Mouse (Mus musculus) cerebellum, adult 11 months (tissue): ENCODE measurements around the gene Nphp1.

ENCODE experiments used
- DNase-seq: peaks from one replicate; pipeline ENCODE4 v3.0.0; 2022

Nphp1 gene

DNA sequence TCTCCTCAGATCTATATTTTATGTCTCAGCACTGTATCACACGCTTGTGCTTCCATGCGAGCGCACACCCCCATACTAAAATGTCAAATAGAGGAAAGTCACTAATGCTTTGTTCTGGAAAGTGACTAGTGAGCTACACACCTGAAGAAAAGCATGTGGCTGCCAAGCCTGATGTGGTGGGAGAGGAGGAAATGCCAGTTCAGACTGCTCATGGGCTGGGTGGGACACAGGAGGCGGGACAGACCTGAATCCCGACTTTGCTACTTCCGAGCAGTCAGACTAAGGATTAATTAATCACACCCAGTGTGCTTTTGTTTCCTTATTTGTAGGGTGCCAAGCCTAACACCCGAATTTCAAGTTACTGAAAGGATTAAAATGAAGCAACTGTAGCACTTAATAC is 40.4 kb downstream of the Nphp1 start:
- no peak for DNase-seq

- no peak for DNase-seq
These were observed 46.1 kb downstream of the Nphp1 start for GRCm38 (mm10) chr2:127742637-127743036.

DNA sequence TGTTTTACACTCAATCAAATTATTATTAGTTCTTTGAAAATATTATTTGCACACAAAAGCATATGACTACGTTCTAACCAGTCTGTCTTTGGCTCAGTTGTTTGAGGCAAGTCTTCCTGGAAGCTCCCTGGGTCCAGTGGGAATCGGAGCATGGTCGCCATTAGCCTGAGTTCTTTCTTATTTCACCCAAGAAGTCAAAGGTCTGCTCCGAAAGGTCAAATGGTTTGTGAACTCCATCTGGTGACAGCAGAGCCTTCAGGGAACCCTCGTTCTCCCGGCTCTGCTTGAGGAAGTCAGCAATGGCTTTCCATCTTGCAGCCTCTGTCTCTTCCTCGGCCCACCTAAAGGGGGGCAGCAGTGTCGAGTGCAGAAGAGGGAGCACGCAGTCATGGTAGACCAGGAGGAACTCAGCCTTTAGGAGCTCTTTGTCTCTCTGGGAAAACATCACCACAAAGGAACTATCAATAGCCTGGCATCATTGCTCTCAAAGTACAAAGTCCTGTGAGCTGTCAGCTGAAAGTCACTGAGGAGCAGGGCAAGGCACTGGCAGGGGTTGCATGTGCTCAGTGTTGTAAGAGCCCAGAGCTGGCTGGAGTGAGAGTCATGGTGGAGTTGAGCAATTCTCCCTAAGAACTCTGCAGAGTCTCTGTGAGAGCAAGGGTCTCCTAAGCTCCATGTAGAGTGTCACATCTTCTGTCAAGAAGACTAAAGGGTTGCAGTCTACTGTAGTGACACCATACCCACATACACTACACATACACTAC is 47.8 kb downstream of the Nphp1 start:
- DNase-seq = no peak

- DNase-seq = no peak
These were observed 50.8 kb downstream of the Nphp1 start for GRCm38 (mm10) chr2:127737885-127738284.

DNA sequence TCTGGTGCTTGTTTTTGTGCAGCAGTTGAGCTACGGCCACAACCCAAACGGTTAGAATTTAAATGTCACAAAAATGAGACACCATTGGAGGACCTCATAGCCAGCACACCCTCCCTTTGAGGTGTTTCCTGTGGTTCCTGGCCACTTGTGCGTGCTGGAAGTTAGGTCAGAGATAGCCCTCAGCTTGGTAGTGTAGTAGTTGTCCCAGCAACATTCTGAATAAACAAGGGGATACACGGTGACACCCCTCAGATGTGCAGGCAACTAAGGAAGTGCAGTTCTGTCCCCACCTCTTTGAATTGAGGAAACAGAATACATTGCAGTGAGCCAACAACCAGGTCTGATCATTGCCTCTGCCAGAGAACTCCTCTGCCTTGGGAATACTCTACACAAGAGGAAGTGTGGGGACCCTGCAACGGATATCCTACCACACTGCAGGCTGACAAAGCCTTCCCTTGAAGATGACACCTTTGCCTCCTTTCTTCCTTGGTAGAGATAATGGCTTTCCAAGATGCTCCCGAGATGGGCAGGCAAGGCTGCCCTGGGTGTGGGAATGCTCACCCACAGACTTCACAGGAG is 52.0 kb downstream of the Nphp1 start:
- no peak for DNase-seq

DNA sequence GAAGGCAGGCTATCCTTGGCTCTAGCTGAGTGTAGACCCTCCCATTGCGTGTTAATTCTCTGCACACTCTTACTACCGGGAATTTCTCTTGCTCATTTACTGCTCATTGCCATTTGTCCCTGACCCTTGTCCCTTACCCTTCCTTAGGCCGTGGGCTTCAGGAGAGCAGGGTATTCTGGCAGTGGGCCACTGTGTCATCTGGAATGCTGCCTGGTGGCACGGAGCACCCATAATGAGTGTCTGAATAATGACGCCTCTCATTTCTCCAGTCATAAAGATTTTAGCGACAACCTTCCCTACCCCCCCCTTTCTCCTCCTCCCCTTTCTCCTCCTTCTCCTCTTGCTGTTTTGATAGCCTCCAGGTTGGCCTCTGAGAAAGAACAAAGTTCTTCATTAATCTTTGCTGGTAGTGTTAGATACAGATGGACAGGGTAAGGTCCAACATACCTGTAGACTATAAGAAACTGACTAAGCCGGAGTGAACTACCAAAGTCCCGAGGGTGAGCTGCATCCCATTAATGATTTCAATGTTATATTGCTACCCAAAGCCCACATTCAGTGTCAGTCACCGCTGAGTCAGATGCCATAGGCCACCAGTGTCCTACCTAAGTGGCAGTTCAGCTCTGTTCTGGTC is 53.1 kb downstream of the Nphp1 start:
- no peak for DNase-seq

- no peak for DNase-seq
These were observed 53.8 kb downstream of the Nphp1 start for GRCm38 (mm10) chr2:127734889-127735288.

GRCm38 (mm10) chr2:127730301-127730997 is 58.2 kb downstream of the Nphp1 start:
- no peak for DNase-seq

DNA sequence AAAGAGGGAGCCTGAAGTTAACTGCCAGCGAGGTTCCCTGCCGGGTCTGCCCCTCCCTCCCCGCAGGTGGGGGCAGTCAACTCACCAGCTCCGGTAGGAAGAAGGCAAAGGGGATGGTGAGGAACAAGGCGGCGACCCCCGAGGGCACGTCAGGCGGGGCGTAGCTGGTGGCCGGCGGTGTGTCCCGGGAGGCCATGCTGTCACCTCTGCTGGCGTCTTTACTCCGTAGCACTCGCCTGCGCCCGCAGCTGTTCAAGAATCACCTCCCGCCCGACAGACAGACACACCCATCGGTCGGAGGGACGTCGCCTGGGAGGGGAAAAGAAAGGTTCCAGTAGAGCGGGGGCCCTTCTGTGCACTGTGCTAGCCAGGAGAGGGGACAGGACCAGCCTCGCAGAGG is 59.0 kb downstream of the Nphp1 start, which contains the start of gene Mall:
Gene Mall (minus strand): TSS at position 262 of the 400 bp plus-strand sequence.
- no peak for DNase-seq

DNA sequence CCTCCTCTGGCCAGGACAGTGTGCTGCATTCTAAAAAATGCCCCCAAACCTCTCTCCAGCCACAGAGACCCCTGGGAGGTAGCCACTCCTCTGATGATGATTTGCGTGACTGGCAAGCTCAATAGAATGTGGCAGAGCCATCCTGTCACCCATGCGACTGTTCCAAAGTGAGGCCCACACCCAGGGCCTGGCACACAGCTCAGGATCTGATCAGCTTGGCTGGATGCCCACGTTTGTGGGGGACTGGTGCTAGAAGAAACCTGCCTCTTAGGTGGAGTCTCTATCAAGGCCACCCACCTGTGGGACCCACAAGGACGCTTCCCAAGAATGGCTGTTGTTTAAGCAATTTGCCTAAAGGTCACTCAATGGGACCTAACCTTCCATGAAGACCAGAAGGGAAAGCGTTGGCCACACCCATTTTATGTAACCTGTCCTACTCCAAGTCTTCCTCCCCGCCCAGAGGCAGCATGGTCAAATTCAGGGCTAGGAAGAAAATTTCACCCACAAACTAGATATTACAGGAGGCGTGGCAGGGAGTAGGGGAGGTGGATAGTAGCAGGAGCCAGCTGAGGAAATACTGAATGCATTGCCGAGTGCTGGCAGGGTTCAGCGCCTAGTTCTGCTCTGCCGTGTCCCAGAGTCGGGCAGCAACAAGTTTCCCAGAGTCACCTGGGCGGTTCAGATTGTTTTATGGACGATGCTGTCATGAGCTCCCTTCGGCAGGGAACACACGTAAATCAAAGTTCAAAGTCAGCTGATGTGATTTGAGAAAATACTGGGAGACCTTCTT is 59.8 kb downstream of the Nphp1 start:
- DNase-seq = no peak

GRCm38 (mm10) chr2:127728146-127728545 is 60.6 kb downstream of the Nphp1 start:
- no peak for DNase-seq

- no peak for DNase-seq
These were observed 65.5 kb downstream of the Nphp1 start for GRCm38 (mm10) chr2:127723193-127723592.

DNA sequence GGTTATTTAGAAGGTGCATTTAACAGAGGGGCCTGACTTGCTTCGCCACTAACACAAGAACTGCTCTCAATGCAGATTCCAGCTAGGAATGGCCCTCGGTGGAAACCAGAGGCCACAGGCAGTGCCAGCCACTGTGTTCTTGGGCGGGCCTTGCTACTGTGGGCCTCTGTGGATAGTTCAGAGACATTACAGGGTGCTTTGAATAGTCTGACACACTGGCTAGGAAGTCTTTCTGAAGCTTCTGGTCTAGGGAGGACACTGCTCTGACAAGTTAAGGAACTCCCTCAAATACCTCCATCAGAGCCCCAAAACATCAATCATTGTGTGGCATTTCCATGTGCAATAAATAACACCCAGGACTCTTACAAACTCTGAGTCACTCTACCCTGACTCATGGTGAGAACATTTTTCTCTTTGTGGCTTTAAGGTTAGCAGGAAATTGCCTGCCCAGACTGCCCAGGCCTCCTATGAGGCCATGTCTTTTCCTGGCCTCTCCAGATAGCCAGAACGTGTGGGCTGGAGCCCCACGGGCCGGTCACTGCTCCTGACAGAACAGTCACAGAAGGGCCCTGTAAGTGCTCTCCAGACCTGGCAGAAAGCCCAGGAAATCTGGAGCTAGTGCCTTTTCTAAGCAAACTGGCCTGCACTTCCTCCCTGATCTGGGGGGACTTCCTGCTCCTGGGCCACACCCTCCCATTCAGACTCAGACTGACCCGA is 66.4 kb downstream of the Nphp1 start:
- DNase-seq = peak; percentile 80

DNA sequence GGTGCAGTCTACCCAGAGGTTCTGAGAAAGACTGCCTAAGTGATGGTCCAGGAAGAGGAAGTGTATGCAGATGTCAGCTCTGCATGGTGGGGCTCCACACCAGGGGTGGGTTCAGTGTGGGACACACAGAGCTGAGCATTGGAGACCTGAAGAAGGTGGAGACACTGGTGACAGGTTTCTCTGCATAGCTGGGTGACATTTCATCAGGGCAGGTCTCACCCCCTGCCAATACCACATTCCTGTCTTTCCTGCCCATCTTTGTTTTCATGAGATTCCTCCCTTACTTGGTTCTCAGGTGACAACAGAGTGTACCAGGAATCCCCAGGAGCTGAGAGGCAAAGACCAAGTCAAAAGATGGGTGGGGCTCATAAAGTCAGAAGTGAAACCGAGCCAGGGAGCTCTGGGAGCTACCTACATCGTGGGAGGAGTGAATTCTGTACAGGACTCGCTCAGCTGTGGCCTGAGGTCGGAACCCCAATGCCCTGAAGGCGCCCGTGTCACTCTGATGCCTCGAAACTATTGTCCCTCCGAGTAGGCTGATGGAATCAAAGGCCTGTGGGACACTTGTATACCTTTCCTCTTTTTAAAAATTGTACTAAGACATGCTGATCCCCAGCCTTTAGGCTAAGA is 69.7 kb downstream of the Nphp1 start:
- DNase-seq = no peak

DNA sequence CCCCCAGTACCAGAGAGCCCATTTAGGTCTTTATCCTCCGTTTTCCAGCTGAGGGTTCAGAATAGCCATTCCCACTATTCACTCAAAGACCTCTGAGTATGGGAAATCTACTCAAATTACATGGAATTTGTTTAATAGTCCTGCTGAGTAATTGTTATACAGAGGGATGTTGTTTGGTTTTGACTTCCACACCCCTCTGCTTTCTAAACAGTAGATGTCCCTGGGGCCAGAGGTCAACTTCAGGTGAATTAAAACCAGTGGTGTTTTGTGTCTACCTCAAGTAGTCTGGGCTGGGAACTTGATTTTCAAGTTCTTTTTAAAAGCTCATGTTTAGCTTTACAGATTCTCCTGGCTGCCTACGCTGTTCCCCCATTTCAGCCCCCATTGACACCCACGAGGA is 74.0 kb downstream of the Nphp1 start:
- DNase-seq = no peak

DNA sequence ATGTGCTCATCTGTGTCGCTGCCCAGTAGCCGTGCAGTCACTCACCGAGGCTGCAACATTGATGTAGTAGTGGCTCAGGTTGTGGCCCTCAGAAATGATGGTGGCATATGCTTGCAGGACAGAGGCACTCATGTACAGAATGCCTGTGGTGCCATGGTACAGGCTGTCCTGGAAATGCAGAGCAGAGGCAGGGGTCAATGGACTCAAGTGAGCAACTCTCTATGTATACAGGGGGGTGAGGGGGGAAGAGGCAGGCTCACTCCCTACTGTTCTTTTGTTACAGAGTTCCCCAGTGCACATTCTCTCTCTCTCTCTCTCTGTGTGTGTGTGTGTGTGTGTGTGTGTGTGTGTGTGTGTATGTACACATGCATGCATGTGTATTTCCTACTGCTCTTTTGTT is 79.9 kb downstream of the Nphp1 start:
- DNase-seq = no peak

- DNase-seq = no peak
These were observed 80.6 kb downstream of the Nphp1 start for GRCm38 (mm10) chr2:127708060-127708459.

- DNase-seq = no peak
These were observed 83.4 kb downstream of the Nphp1 start for GRCm38 (mm10) chr2:127705267-127705666.
